Mouse (Mus musculus) ovary, postnatal 14 days (tissue): ENCODE data around the gene Gm11032.
A peak's percentile ranks its signal among the peaks of the same experiment; 100 is the strongest.
"Not testable (repeated sequence)": the region's sequence is repeated elsewhere in the genome, so short reads cannot be mapped to it uniquely, and the experiment has no call there.

Experiments used
- DNase-seq: peaks from one replicate; pipeline ENCODE4 v3.0.0; 2022; ENCODE audit warnings: low spot score

Gene Gm11032

GRCm38 (mm10) chr11:4620017-4620485, at the start of gene Gm11032:
Gm11032 (plus strand) TSS chr11:4620067.
- DNase-seq: no peak

- DNase-seq: no peak
Observed at GRCm38 (mm10) chr11:4571491-4571901, 48.4 kb upstream of the Gm11032 start.

- DNase-seq: not testable (repeated sequence)
Observed at GRCm38 (mm10) chr11:4576090-4576732, 43.7 kb upstream of the Gm11032 start.

GRCm38 (mm10) chr11:4577079-4577478, 42.8 kb upstream of the Gm11032 start:
- no peak for DNase-seq

GRCm38 (mm10) chr11:4578682-4579081, 41.2 kb upstream of the Gm11032 start:
- DNase-seq: no peak

- no peak for DNase-seq
Observed at GRCm38 (mm10) chr11:4591811-4592210, 28.1 kb upstream of the Gm11032 start.

GRCm38 (mm10) chr11:4593491-4593848, 26.4 kb upstream of the Gm11032 start:
- no peak for DNase-seq

- peak; percentile 34 for DNase-seq
Observed at GRCm38 (mm10) chr11:4593849-4594607, 25.8 kb upstream of the Gm11032 start.

- DNase-seq: peak; percentile 93
Observed at GRCm38 (mm10) chr11:4594608-4595500, 25.0 kb upstream of the Gm11032 start, which contains the start of gene Mtmr3. Mtmr3 (minus strand) TSS chr11:4594863.

GRCm38 (mm10) chr11:4598411-4598810, 21.5 kb upstream of the Gm11032 start:
- no peak for DNase-seq

- no peak for DNase-seq
Observed at GRCm38 (mm10) chr11:4599916-4600315, 20.0 kb upstream of the Gm11032 start.

- no peak for DNase-seq
Observed at GRCm38 (mm10) chr11:4601890-4602289, 18.0 kb upstream of the Gm11032 start.

GRCm38 (mm10) chr11:4602691-4603441, 17.0 kb upstream of the Gm11032 start:
- DNase-seq: no peak

GRCm38 (mm10) chr11:4604441-4604840, 15.4 kb upstream of the Gm11032 start:
- DNase-seq: no peak

GRCm38 (mm10) chr11:4605414-4605813, 14.5 kb upstream of the Gm11032 start:
- DNase-seq: no peak

- no peak for DNase-seq
Observed at GRCm38 (mm10) chr11:4606541-4606940, 13.3 kb upstream of the Gm11032 start.

- no peak for DNase-seq
Observed at GRCm38 (mm10) chr11:4611904-4612303, 8.0 kb upstream of the Gm11032 start.

GRCm38 (mm10) chr11:4620501-4621108, 738 bp downstream of the Gm11032 start:
- DNase-seq: peak; percentile 42

GRCm38 (mm10) chr11:4621866-4622265, 2.0 kb downstream of the Gm11032 start:
- no peak for DNase-seq

GRCm38 (mm10) chr11:4622442-4622986, 2.6 kb downstream of the Gm11032 start:
- DNase-seq: no peak

- DNase-seq: no peak
Observed at GRCm38 (mm10) chr11:4622997-4623396, 3.1 kb downstream of the Gm11032 start.
